Mouse (Mus musculus): ENCODE measurements at regions not wholly inside any gene's neighbourhood (a gene's known extent, or its start where the extent isn't known, plus 50 kb on each side); places are given as distances from the start of the nearest gene placed in this dataset.
"Not testable (repeated sequence)": the region's sequence is repeated elsewhere in the genome, so short reads cannot be mapped to it uniquely, and the experiment has no call there.

DNA sequence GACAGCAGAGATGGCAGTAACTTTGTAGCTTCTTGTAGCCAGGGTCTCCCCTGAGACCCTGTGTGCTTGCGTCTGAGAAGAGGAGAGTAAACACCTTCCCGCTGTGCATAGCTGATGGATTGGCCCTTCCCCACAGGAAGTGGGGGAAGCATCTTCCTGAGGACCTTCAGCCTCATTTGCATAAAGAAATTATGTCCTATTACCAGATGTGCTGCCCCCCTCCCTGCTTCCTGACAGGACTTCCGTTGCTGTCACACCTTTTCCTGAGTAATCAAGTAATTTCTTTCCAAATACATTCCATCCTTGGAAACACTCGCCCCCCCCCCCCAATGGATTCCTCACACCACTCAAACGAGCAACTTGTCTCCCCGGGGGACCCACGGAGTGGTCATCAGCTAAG, 77.5 kb upstream of the Med13l start:
- TF ChIP-seq CTCF (IDR thresholded peaks at IDR 0.05; ENCODE audit: extremely low read depth, insufficient read depth, insufficient read length, insufficient replicate concordance) (no peak), POLR2A (IDR thresholded peaks at IDR 0.05; ENCODE audit: low read depth, low read length) (no peak)
- peak overlapping the region; percentile 4; the same call in 1 of the 2 replicates for H3K27ac ChIP-seq (ENCODE audit: insufficient read depth, low read length)
- no peaks in the 10 kb centered on the region for H3K27me3 ChIP-seq (ENCODE audit: control insufficient read depth, insufficient read depth, low read length)
- no peak overlapping the region for H3K4me3 ChIP-seq (ENCODE audit: extremely low read depth, insufficient read depth, insufficient read length)
- no peak for DNase-seq (ENCODE audit: low read depth in 1 of 2, low spot score in 2 of 2)
- H3K4me1 ChIP-seq (ENCODE audit: control insufficient read depth, insufficient read depth, insufficient read length) = peaks cover 18% of the 10 kb centered on the region; the same call in 1 of the 2 replicates
- H3K36me3 ChIP-seq (ENCODE audit: control insufficient read depth, insufficient read depth, low read length) = no peaks in the 10 kb centered on the region
- WGBS = 5% methylated on average over 7 of the region's 7 CpGs

DNA sequence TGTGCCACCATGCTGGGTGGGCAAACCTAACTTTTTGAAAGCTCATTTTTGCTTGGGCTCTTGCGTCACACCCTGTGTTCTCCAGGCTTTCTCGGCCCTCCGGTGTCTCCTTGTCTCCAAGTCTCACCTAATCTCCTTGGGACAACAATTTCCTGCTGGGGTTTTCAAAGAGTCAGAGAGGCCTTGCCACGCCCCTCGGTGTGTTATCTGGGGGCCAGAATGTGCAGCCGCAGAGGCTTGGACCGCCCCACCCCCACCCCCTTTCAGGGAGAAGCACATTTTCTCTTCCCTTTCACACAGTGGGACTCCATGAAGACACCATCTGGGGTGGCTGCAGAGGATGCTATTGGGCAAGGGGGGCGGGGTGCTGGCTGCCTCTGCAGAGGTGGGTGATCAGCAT, 76.9 kb upstream of the Med13l start:
- no peak overlapping the region for H3K4me3 ChIP-seq (ENCODE audit: extremely low read depth, insufficient read depth, insufficient read length)
- H3K27ac ChIP-seq (ENCODE audit: insufficient read depth, low read length) = no peak overlapping the region; the same call in 1 of the 2 replicates
- TF ChIP-seq CTCF (IDR thresholded peaks at IDR 0.05; ENCODE audit: extremely low read depth, insufficient read depth, insufficient read length, insufficient replicate concordance) (no peak), POLR2A (IDR thresholded peaks at IDR 0.05; ENCODE audit: low read depth, low read length) (no peak)
- WGBS = 18% methylated on average over 8 of the region's 8 CpGs
- H3K4me1 ChIP-seq (ENCODE audit: control insufficient read depth, insufficient read depth, insufficient read length) = peaks cover 17% of the 10 kb centered on the region; the same call in 1 of the 2 replicates
- DNase-seq (ENCODE audit: low read depth in 1 of 2, low spot score in 2 of 2) = no peak
- H3K27me3 ChIP-seq (ENCODE audit: control insufficient read depth, insufficient read depth, low read length) = no peaks in the 10 kb centered on the region
- H3K36me3 ChIP-seq (ENCODE audit: control insufficient read depth, insufficient read depth, low read length) = no peaks in the 10 kb centered on the region

DNA sequence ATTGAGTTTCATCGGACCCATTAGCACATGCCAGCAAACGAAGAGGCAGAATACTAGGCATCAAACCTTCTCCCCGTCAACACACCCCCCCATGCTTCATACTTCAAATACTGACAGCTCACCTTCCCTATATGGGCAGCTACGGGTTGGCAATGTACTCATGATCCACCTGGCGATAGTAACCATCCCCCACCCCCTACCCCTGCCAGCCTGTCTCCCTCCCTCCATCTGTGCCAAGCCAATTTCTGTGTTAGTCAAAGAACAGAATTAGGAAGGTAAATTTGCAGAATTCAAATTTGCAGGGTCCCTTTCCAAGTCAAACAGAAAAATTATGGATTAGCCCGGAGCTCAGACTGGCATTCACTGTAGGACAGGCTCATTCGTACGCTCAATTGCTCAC, 75.3 kb upstream of the Med13l start:
- DNase-seq (ENCODE audit: low read depth in 1 of 2, low spot score in 2 of 2) = no peak
- Histone ChIP-seq H3K36me3 (ENCODE audit: control insufficient read depth, insufficient read depth, low read length) (no peaks in the 10 kb centered on the region), H3K27ac (ENCODE audit: insufficient read depth, low read length) (no peak overlapping the region), H3K4me3 (ENCODE audit: extremely low read depth, insufficient read depth, insufficient read length) (no peak overlapping the region), H3K27me3 (ENCODE audit: control insufficient read depth, insufficient read depth, low read length) (no peaks in the 10 kb centered on the region), H3K4me1 (ENCODE audit: control insufficient read depth, insufficient read depth, insufficient read length) (peaks cover 16% of the 10 kb centered on the region; the same call in 1 of the 2 replicates)
- 94% methylated on average over 8 of the region's 8 CpGs for WGBS
- TF ChIP-seq CTCF (IDR thresholded peaks at IDR 0.05; ENCODE audit: extremely low read depth, insufficient read depth, insufficient read length, insufficient replicate concordance) (no peak), POLR2A (IDR thresholded peaks at IDR 0.05; ENCODE audit: low read depth, low read length) (no peak)

DNA sequence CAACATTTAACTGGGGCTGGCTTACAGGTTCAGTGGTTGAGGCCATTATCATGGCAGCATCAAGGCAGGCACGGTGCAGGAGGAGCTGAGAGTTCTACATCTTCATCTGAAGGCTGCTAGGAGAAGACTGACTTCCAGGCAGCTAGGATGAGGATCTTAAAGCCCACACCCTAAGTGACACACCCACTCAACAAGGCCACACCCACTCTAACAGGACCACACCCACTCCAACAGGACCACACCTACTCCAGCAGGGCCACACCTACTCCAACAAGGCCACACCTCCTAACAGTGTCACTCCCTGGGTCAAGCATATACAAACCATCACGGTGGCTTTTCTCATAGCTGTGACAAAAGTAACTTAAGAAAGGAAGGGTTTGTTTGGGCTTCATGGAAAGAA, 68.0 kb upstream of the Med13l start:
- not testable (repeated sequence) for H3K4me1 ChIP-seq (ENCODE audit: control insufficient read depth, insufficient read depth, insufficient read length); H3K27ac ChIP-seq (ENCODE audit: insufficient read depth, low read length)

DNA sequence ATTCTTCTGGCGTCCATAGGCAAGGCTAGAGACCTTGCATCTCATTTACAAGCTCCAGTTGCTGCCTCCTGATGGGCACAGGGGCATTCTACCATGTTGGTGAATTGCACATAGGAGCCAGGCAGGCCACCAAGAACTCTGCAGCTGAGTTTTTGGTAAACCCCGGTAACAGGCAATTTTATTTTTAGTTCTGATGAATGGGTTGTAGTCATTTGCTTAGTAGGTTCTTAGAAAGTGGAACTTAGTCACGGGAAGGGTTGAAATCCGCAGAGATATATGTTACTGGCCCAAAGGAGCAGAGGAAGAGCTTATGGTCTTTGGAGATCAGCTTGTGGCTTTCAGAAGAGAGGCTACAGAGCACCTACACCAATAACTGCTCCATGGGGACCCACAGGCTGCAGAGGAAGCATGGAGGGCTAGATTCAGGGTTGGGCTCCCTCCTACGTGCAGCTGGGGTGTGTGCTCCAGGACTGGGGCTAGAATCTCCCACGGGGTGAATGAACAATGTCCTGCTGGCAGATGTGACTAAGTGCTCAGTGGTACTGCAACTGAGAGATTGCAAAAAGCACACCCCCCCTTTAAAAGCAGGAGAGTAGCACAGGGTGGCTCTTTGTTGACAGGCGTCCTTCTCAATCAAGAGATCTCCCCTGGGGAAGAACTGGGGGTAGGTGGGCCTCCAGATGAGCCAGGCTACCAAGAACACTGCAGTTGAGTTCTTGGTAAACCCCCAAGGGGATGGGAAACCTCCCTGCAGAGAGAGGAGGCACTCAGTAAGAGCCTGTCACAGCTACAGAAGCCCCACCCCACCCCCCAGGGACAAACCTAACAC, 65.6 kb upstream of the Med13l start:
- 18% methylated on average over 7 of the region's 7 CpGs for WGBS
- Histone ChIP-seq H3K4me1 (ENCODE audit: control insufficient read depth, insufficient read depth, insufficient read length) (peaks cover 7% of the 10 kb centered on the region; the same call in 1 of the 2 replicates), H3K27ac (ENCODE audit: insufficient read depth, low read length) (no peak overlapping the region), H3K36me3 (ENCODE audit: control insufficient read depth, insufficient read depth, low read length) (no peaks in the 10 kb centered on the region), H3K27me3 (ENCODE audit: control insufficient read depth, insufficient read depth, low read length) (no peaks in the 10 kb centered on the region), H3K4me3 (ENCODE audit: extremely low read depth, insufficient read depth, insufficient read length) (no peak overlapping the region)
- no peak for DNase-seq (ENCODE audit: low read depth in 1 of 2, low spot score in 2 of 2)
- TF ChIP-seq POLR2A (IDR thresholded peaks at IDR 0.05; ENCODE audit: low read depth, low read length) (no peak), CTCF (IDR thresholded peaks at IDR 0.05; ENCODE audit: extremely low read depth, insufficient read depth, insufficient read length, insufficient replicate concordance) (no peak)

More for the DNA sequence above, 68.0 kb upstream of the Med13l start:
- not testable (repeated sequence) for DNase-seq (ENCODE audit: low read depth in 1 of 2, low spot score in 2 of 2); H3K36me3 ChIP-seq (ENCODE audit: control insufficient read depth, insufficient read depth, low read length); H3K4me3 ChIP-seq (ENCODE audit: extremely low read depth, insufficient read depth, insufficient read length); H3K27me3 ChIP-seq (ENCODE audit: control insufficient read depth, insufficient read depth, low read length)
- 94% methylated on average over 2 of the region's 2 CpGs for WGBS

DNA sequence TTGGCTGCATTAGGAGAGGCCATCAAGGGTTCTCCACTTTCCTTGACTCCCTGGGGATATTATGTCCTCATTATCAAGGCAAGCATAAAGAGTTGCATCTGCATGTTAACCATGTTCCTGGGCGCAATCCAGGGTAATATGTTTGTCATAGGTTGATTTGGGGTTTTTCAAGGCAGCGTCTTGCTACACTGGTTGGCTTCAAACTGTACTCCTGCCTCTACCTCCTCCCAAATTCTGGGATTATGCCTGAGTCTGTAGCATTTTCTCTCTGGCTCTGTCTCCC, 65.1 kb upstream of the Med13l start:
- Histone ChIP-seq H3K4me1 (ENCODE audit: control insufficient read depth, insufficient read depth, insufficient read length) (peaks cover 7% of the 10 kb centered on the region; the same call in 1 of the 2 replicates), H3K36me3 (ENCODE audit: control insufficient read depth, insufficient read depth, low read length) (no peaks in the 10 kb centered on the region), H3K27ac (ENCODE audit: insufficient read depth, low read length) (no peak overlapping the region), H3K4me3 (ENCODE audit: extremely low read depth, insufficient read depth, insufficient read length) (no peak overlapping the region), H3K27me3 (ENCODE audit: control insufficient read depth, insufficient read depth, low read length) (no peaks in the 10 kb centered on the region)
- TF ChIP-seq POLR2A (IDR thresholded peaks at IDR 0.05; ENCODE audit: low read depth, low read length) (no peak), CTCF (IDR thresholded peaks at IDR 0.05; ENCODE audit: extremely low read depth, insufficient read depth, insufficient read length, insufficient replicate concordance) (no peak)
- DNase-seq (ENCODE audit: low read depth in 1 of 2, low spot score in 2 of 2) = no peak
- 51% methylated on average over 2 of the region's 2 CpGs for WGBS

DNA sequence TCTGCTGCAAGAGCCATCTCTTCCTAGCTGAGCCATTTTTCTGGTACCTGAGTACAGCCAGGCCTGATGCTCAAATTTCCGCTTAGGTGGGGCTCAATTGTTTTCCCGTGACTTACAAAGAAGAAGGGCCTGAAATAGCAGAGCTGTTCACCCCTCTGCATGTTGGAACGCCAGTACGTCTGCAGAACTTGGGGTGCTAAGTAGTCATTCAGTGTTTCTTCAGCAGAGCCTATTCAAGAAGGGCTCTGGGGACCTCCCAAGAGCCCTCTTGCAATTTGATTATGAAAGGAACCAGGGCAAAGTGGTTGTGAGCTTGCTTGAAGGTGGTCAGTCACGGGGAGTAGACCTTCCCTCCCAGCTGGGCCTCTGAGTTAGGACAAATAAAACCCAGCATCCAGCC, 58.9 kb upstream of the Med13l start:
- Histone ChIP-seq H3K4me3 (ENCODE audit: extremely low read depth, insufficient read depth, insufficient read length) (no peak overlapping the region), H3K27ac (ENCODE audit: insufficient read depth, low read length) (no peak overlapping the region), H3K4me1 (ENCODE audit: control insufficient read depth, insufficient read depth, insufficient read length) (no peaks in the 10 kb centered on the region), H3K36me3 (ENCODE audit: control insufficient read depth, insufficient read depth, low read length) (no peaks in the 10 kb centered on the region), H3K27me3 (ENCODE audit: control insufficient read depth, insufficient read depth, low read length) (no peaks in the 10 kb centered on the region)
- no peak for DNase-seq (ENCODE audit: low read depth in 1 of 2, low spot score in 2 of 2)
- WGBS = 91% methylated on average over 5 of the region's 5 CpGs
- no peak for TF ChIP-seq CTCF (IDR thresholded peaks at IDR 0.05; ENCODE audit: extremely low read depth, insufficient read depth, insufficient read length, insufficient replicate concordance)
- no peak for TF ChIP-seq POLR2A (IDR thresholded peaks at IDR 0.05; ENCODE audit: low read depth, low read length)
